Comparison of ENCODE assay signal across 9 mouse cellular contexts in genomic region chr16:8333081-8333710, GRCm38 (mm10).
A peak's percentile ranks its signal among the peaks of the same experiment; 100 is the strongest.
DNase-seq lines count a peak whose midpoint lies in the region; ATAC-seq and TF ChIP-seq lines count a peak whose summit lies in the region.
"Had no signal": no experiment of that assay in that cellular context is flagged by ENCODE, and none has a peak within 500 bp of the region (broad histone marks: within the 10 kb centered on the region; RNA-seq: fewer than 3 reads in every experiment).

No protein-coding gene starts in this region.

- DNase-seq in gastrocnemius, adult 2 months: peak; percentile 24
- DNase-seq in gastrocnemius, postnatal 25 days: no peak
- DNase-seq in cerebellum, adult 2 months: peak; percentile 18 to 24
- DNase-seq in frontal cortex, adult 2 months (ENCODE audit: extremely low spot score in 1 of 2, low spot score in 1 of 2): peak; percentile 3 to 69
- peak; percentile 16 for DNase-seq in kidney, postnatal 14 days
- peak; percentile 29 for DNase-seq in midbrain, embryonic 10.5 days (ENCODE audit: low spot score)
- no peak for DNase-seq in stomach, postnatal 0 days (ENCODE audit: low spot score)
- DNase-seq in urinary bladder, postnatal 10 days (ENCODE audit: low spot score): no peak

- H3K27me3 ChIP-seq in cerebellum, adult 2 months (ENCODE audit: control insufficient read depth, insufficient read depth, low read length): no peaks in the 10 kb centered on the region
- no peaks in the 10 kb centered on the region for H3K27me3 ChIP-seq in midbrain, embryonic 10.5 days (ENCODE audit: low read depth, poor library complexity, severe bottlenecking)
- no peaks in the 10 kb centered on the region for H3K27me3 ChIP-seq in stomach, postnatal 0 days (ENCODE audit: control insufficient read depth, insufficient read depth, low read length)

- H3K4me1 ChIP-seq in cerebellum, adult 2 months (ENCODE audit: control insufficient read depth, insufficient read depth, low read length): no peaks in the 10 kb centered on the region
- H3K4me1 ChIP-seq in midbrain, embryonic 10.5 days: peaks cover 11% of the 10 kb centered on the region
- H3K4me1 ChIP-seq in stomach, postnatal 0 days (replicated peaks; ENCODE audit: control insufficient read depth, insufficient read depth): no peaks in the 10 kb centered on the region

- ATAC-seq in stomach, postnatal 0 days (ENCODE audit: low FRiP score, low TSS enrichment): no peak

- no peak overlapping the region for H3K9ac ChIP-seq in stomach, postnatal 0 days (ENCODE audit: low read length)
- H3K9ac ChIP-seq: liver, embryonic 14.5 days had no signal

- no peak for TF ChIP-seq POLR2A in cerebellum, adult 2 months (IDR thresholded peaks at IDR 0.05; ENCODE audit: borderline replicate concordance, insufficient read depth, low read length)

- no peak overlapping the region for H3K4me3 ChIP-seq in gastrocnemius, adult 2 months
- H3K4me3 ChIP-seq in cerebellum, adult 2 months (replicated peaks; ENCODE audit: insufficient read depth, low read depth, low read length): no peak overlapping the region
- no peak overlapping the region for H3K4me3 ChIP-seq in midbrain, embryonic 10.5 days
- no peak overlapping the region for H3K4me3 ChIP-seq in stomach, postnatal 0 days (ENCODE audit: low read depth, low read length)

- peak; percentile 52 for TF ChIP-seq CTCF in gastrocnemius, adult 2 months (IDR thresholded peaks at IDR 0.05)
- peak; percentile 62 for TF ChIP-seq CTCF in cerebellum, adult 2 months (IDR thresholded peaks at IDR 0.05; ENCODE audit: borderline replicate concordance, insufficient read depth, low read depth, low read length)
- peak; percentile 74 for TF ChIP-seq CTCF in stomach, postnatal 0 days (IDR thresholded peaks at IDR 0.05; ENCODE audit: low read depth)

- intact Hi-C loops in gastrocnemius, adult 2 months (cut with DNase I): loop anchor here (10.0 kb wide), 1 partner anchor 958 kb away; no protein-coding TSS in a partner anchor

- no peak overlapping the region for H3K4me2 ChIP-seq in stomach, postnatal 0 days (replicated peaks; ENCODE audit: low read depth)

- TF ChIP-seq EP300 in stomach, postnatal 0 days (optimal IDR thresholded peaks at IDR 0.05): no peak

- no peak overlapping the region for H3K27ac ChIP-seq in gastrocnemius, adult 2 months
- no peak overlapping the region for H3K27ac ChIP-seq in cerebellum, adult 2 months (ENCODE audit: insufficient read depth, low read length)
- peak overlapping the region; percentile 58 for H3K27ac ChIP-seq in midbrain, embryonic 10.5 days (replicated peaks)
- H3K27ac ChIP-seq in stomach, postnatal 0 days (replicated peaks): no peak overlapping the region
- H3K27ac ChIP-seq: liver, embryonic 14.5 days had no signal

- H3K9me3 ChIP-seq in midbrain, embryonic 10.5 days (replicated peaks): no peaks in the 10 kb centered on the region
- no peaks in the 10 kb centered on the region for H3K9me3 ChIP-seq in stomach, postnatal 0 days (ENCODE audit: control insufficient read depth, low read length)

- H3K36me3 ChIP-seq in midbrain, embryonic 10.5 days: no peaks in the 10 kb centered on the region
- no peaks in the 10 kb centered on the region for H3K36me3 ChIP-seq in stomach, postnatal 0 days (ENCODE audit: control insufficient read depth, insufficient read depth, low read length)

- WGBS in cerebellum, adult 2 months: 14% methylated on average over 8 of the region's 8 CpGs
- WGBS in midbrain, embryonic 10.5 days: 25% methylated on average over 8 of the region's 8 CpGs
- 24% methylated on average over 8 of the region's 8 CpGs for WGBS in stomach, postnatal 0 days

Comparison
In these comparisons a context has a peak if more than half of its experiments do, and no peak if none do; other contexts are left out.
1. DNase-seq: peak in gastrocnemius, adult 2 months (single experiment), cerebellum, adult 2 months (2 of 2), frontal cortex, adult 2 months (2 of 2), kidney, postnatal 14 days (single experiment) and midbrain, embryonic 10.5 days (single experiment); none in gastrocnemius, postnatal 25 days (single experiment), stomach, postnatal 0 days (single experiment) and urinary bladder, postnatal 10 days (single experiment).
2. Peak in every context shown above with its lines, with median percentiles within 50 percentile points of each other: CTCF ChIP-seq.